Mouse (Mus musculus): ENCODE measurements around the gene Zscan10.
A peak's percentile ranks its signal among the peaks of the same experiment; 100 is the strongest.
"Not testable (repeated sequence)": the region's sequence is repeated elsewhere in the genome, so short reads cannot be mapped to it uniquely, and the experiment has no call there.

The Zscan10 gene

GRCm38 (mm10) chr17:23592208-23592925 is 8.3 kb upstream of the Zscan10 start:
- DNase-seq (ENCODE audit: low spot score), result peak; percentile 79

GRCm38 (mm10) chr17:23592926-23593300 is 7.7 kb upstream of the Zscan10 start:
- no peak for DNase-seq (ENCODE audit: low spot score)

GRCm38 (mm10) chr17:23595139-23595538 is 5.5 kb upstream of the Zscan10 start:
- not testable (repeated sequence) for DNase-seq (ENCODE audit: low spot score)

- peak; percentile 98 for DNase-seq (ENCODE audit: low spot score)
Measured at GRCm38 (mm10) chr17:23598582-23599552, 1.8 kb upstream of the Zscan10 start, which contains the start of gene Zfp13. Gene Zfp13, minus strand, starts transcription at chr17:23599487.

GRCm38 (mm10) chr17:23599605-23600063 is 1.0 kb upstream of the Zscan10 start:
- DNase-seq (ENCODE audit: low spot score), result no peak

- no peak for DNase-seq (ENCODE audit: low spot score)
Measured at GRCm38 (mm10) chr17:23601836-23602585, 1.4 kb downstream of the Zscan10 start.

- no peak for DNase-seq (ENCODE audit: low spot score)
Measured at GRCm38 (mm10) chr17:23603077-23603476, 2.4 kb downstream of the Zscan10 start.

GRCm38 (mm10) chr17:23603542-23603941 is 2.9 kb downstream of the Zscan10 start:
- DNase-seq (ENCODE audit: low spot score), result peak; percentile 50

- no peak for DNase-seq (ENCODE audit: low spot score)
Measured at GRCm38 (mm10) chr17:23604394-23604793, 3.7 kb downstream of the Zscan10 start.

- no peak for DNase-seq (ENCODE audit: low spot score)
Measured at GRCm38 (mm10) chr17:23605220-23605619, 4.6 kb downstream of the Zscan10 start.

- DNase-seq (ENCODE audit: low spot score), result no peak
Measured at GRCm38 (mm10) chr17:23609612-23610011, 9.0 kb downstream of the Zscan10 start.

- peak; percentile 89 for DNase-seq (ENCODE audit: low spot score)
Measured at GRCm38 (mm10) chr17:23610361-23610800, 9.7 kb downstream of the Zscan10 start.

GRCm38 (mm10) chr17:23617087-23617486 is 16.4 kb downstream of the Zscan10 start:
- peak; percentile 91 for DNase-seq (ENCODE audit: low spot score)

GRCm38 (mm10) chr17:23620351-23620750 is 19.7 kb downstream of the Zscan10 start:
- peak; percentile 92 for DNase-seq (ENCODE audit: low spot score)

GRCm38 (mm10) chr17:23627813-23628212 is 27.2 kb downstream of the Zscan10 start:
- no peak for DNase-seq (ENCODE audit: low spot score)

- peak; percentile 90 for DNase-seq (ENCODE audit: low spot score)
Measured at GRCm38 (mm10) chr17:23630195-23631020, 29.8 kb downstream of the Zscan10 start.

- DNase-seq (ENCODE audit: low spot score), result no peak
Measured at GRCm38 (mm10) chr17:23631241-23631640, 30.6 kb downstream of the Zscan10 start.

- DNase-seq (ENCODE audit: low spot score), result no peak
Measured at GRCm38 (mm10) chr17:23644613-23645495, 44.2 kb downstream of the Zscan10 start, which contains the start of gene Mmp25. Gene Mmp25, minus strand, starts transcription at chr17:23645277.

GRCm38 (mm10) chr17:23645894-23646293 is 45.2 kb downstream of the Zscan10 start:
- DNase-seq (ENCODE audit: low spot score), result no peak

- DNase-seq (ENCODE audit: low spot score), result no peak
Measured at GRCm38 (mm10) chr17:23651363-23651762, 50.7 kb downstream of the Zscan10 start.

Measured in T-cell, adult 2 months (primary cell).